Mouse (Mus musculus) T-helper 17 cell (primary cell): ENCODE results near the gene Smad3.

Source experiments
- in situ Hi-C, 2 experiments: fragments of 300-600 bp; cut with MboI, MseI; formaldehyde crosslinking; loops; 1 replicate in 1 of 2; 2 replicates in 1 of 2; pipeline ENCODE4 v1.15.1; 2025; ENCODE audit warnings: high pct_unique_total_duplicates in 2 of 2

Gene Smad3

DNA sequence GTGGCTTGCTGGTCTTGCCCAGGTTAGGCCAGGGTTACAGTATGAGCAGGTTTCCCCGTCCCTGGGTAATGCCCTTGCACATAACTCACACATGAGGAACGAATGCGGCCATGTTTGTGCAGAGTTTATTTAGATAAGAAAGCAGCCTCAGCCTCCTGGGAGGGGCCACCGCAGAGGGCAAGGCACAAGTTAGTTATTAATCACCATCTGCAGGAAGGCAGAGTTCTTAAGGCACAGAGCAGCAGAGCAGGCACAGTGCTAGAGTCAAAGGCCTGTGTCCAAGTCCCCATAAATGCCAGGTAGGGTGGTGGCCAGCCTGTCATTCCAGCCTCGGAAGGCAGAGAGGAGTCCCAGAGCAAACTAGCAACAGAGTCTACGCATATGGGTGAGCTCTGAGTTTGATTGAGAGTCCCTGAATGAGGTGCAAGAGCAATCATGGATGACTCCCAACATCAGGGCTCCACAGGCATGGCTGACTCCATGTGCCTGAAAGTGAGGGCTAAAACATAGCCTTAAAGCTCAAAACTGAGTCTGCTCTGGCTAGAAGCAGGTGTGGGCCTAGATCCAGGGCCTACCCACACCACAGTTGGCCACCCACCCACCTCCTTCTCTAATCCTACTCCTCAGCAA lies 17.2 kb upstream of the Smad3 start:
- in situ Hi-C loops = no loop called here

DNA sequence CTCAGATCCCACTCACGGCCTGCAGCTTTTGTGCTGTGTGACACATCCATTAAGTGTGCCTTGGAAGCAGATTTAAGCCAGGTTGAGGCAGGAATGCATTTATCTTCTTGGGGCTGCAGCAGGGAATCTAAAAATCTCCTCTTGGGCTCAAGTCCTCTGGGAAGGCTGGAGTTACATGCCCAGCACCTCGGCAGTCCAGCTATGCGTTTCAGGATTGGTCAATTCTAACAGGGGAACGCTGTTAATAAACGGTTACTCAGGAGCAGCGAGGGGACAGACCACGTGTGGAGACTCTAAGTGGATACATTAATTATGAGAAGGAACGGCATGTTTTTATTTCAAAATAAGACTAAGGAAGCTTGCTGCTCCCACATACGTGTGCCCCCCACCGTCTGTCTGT lies 14.7 kb upstream of the Smad3 start:
- in situ Hi-C loops = no loop called here

- in situ Hi-C loops = no loop called here
Observed at GRCm38 (mm10) chr9:63771676-63772075, 13.9 kb upstream of the Smad3 start.

- in situ Hi-C loops = no loop called here
Observed at GRCm38 (mm10) chr9:63761367-63762094, 3.7 kb upstream of the Smad3 start.

GRCm38 (mm10) chr9:63760783-63761182 lies 3.0 kb upstream of the Smad3 start:
- in situ Hi-C loops = no loop called here

GRCm38 (mm10) chr9:63759973-63760722 lies 2.4 kb upstream of the Smad3 start:
- in situ Hi-C loops = loop anchor here (5.0 kb wide), 2 partner anchors 38 to 43 kb away; no protein-coding TSS in a partner anchor

GRCm38 (mm10) chr9:63758641-63759391 lies 1.0 kb upstream of the Smad3 start:
- in situ Hi-C loops = loop anchor here (5.0 kb wide), 2 partner anchors 37 to 42 kb away; no protein-coding TSS in a partner anchor

DNA sequence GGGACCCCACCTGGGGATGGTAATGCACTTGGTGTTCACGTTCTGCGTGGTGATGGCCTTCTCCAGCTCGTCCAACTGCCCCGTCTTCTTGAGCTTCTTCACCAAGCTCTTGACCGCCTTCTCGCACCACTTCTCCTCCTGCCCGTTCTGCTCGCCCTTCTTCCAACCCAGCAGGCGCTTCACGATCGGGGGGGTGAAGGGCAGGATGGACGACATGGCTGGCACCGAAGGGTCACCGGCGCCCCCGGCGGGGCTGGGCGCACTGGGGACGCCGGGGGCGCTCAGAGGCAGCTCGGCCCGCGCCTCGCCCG lies 377 bp downstream of the Smad3 start:
- in situ Hi-C loops = loop anchor here (5.0 kb wide), 2 partner anchors 35 to 40 kb away; no protein-coding TSS in a partner anchor

- in situ Hi-C loops = loop anchor here (5.0 kb wide), 2 partner anchors 35 to 40 kb away; no protein-coding TSS in a partner anchor
Observed at GRCm38 (mm10) chr9:63756581-63757461, 973 bp downstream of the Smad3 start.

GRCm38 (mm10) chr9:63755671-63756543 lies 1.9 kb downstream of the Smad3 start:
- in situ Hi-C loops = loop anchor here (5.0 kb wide), 2 partner anchors 34 to 39 kb away; no protein-coding TSS in a partner anchor

- in situ Hi-C loops = loop anchor here (5.0 kb wide), 2 partner anchors 33 to 38 kb away; no protein-coding TSS in a partner anchor
Observed at GRCm38 (mm10) chr9:63754556-63755510, 3.0 kb downstream of the Smad3 start.

GRCm38 (mm10) chr9:63754039-63754438 lies 3.8 kb downstream of the Smad3 start:
- in situ Hi-C loops = no loop called here

GRCm38 (mm10) chr9:63753359-63753758 lies 4.4 kb downstream of the Smad3 start:
- in situ Hi-C loops = no loop called here

GRCm38 (mm10) chr9:63752576-63752975 lies 5.2 kb downstream of the Smad3 start:
- in situ Hi-C loops = no loop called here

DNA sequence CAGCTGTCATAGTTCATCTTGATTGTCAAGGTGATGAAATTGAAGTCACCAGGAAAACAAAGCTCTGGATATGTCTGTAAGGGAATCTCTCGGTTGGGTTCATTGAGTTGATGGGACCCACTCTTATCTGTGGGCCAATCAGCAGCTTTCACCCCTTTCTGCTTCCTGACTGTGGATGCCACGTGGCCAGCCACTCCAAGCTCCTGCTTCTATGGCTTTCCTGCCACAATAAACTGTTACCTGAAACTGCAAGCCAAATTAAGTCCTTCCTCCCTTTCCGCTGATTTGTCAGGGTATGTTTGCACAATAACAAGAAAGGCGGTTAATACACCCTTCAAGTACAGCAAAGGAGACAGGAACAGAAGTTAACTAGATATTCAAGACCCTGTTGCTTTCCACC lies 6.5 kb downstream of the Smad3 start:
- in situ Hi-C loops = no loop called here

GRCm38 (mm10) chr9:63750360-63750974 lies 7.3 kb downstream of the Smad3 start:
- in situ Hi-C loops = no loop called here

DNA sequence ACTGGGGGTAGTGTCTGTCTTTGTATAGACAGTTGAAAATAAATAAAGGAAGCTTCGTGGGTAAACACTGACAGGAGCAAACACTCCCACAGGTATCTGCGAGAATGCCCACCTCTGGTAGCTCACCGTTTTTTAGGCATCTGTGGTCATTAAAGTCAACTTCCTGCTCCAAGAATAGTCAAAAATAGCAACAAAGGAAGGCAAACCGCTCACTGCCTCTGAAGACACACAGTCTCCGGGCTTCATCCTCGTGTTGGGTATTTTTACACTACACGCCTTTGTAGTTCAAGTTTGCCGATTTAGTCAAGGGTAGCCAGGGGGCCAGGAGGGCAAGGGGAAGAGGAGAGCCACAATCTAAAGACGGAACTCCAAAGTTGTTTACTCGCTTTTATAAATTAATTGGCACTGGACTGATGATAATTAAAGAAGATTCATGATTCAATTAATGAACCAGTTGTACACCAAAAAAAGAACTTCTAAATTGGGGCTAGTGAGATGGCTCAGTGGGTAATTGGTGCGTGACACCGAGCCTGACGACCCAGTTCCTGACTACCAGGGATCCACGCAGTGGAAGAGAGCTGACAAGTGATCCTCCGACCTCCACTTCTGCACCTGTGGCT lies 8.4 kb downstream of the Smad3 start:
- in situ Hi-C loops = loop anchor here in 1 of 2 experiments (10.0 to 25.0 kb wide), 2 partner anchors 1263 to 1395 kb away; partner anchors contain the start of gene Hacd3
